Mouse (Mus musculus): ENCODE measurements around the gene Kcnk7. TPM values are rescaled to one million over a fixed set of nuclear protein-coding genes. Genes with fewer than 3 reads are reported as not detected.

Gene Kcnk7
- polyA plus RNA-seq, 1 experiment from 2014 or later: not detected

DNA sequence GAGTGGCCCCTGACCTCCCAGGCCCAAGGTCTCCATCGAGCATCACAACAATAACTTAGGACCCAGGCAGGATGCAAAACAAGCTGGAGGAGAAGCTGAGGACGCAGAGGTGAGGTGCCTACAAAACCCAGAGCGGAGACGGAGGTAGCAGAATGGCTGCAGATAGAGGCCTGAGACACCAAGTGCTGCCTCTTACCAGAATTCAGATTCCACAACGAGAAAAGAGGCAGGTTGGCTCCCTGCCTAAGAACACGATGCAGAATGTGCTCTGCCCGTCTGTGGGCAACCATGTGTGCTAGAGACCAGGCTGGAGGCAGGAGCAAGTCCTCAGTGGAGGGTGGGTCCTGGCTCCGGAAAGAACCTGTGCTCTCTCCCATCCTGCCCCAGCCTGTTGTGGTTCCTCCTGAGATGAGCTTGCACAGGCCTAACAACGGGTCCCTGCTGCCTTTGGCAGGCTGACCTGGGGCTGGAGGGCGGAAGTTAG is 11.2 kb upstream of the Kcnk7 start:
- H3K36me3 ChIP-seq (ENCODE audit: control insufficient read depth, insufficient read depth, low read length): peaks cover 21% of the 10 kb centered on the region
- peaks cover 35% of the 10 kb centered on the region for H3K4me1 ChIP-seq (ENCODE audit: control insufficient read depth, insufficient read depth, low read length)
- ATAC-seq (ENCODE audit: insufficient number of reproducible peaks, low FRiP score, low TSS enrichment, low read depth): no peak
- peak overlapping the region; percentile 99; the same call in 1 of the 2 replicates for H3K4me2 ChIP-seq (ENCODE audit: low read depth, severe bottlenecking)
- H3K9ac ChIP-seq (ENCODE audit: low read length): no peak overlapping the region
- no peaks in the 10 kb centered on the region for H3K27me3 ChIP-seq (ENCODE audit: control insufficient read depth, insufficient read depth, low read length)
- no peak for DNase-seq (ENCODE audit: low spot score)
- H3K4me3 ChIP-seq (ENCODE audit: low read depth, low read length): 0 out of 2 replicates have a peak overlapping the region, but pooled peaks have one; percentile 7
- WGBS: 85% methylated on average over 10 of the region's 10 CpGs
- no peaks in the 10 kb centered on the region for H3K9me3 ChIP-seq (ENCODE audit: control insufficient read depth, low read length)
- peak overlapping the region; percentile 22; the same call in 1 of the 2 replicates for H3K27ac ChIP-seq (replicated peaks; ENCODE audit: low read depth, low read length)

DNA sequence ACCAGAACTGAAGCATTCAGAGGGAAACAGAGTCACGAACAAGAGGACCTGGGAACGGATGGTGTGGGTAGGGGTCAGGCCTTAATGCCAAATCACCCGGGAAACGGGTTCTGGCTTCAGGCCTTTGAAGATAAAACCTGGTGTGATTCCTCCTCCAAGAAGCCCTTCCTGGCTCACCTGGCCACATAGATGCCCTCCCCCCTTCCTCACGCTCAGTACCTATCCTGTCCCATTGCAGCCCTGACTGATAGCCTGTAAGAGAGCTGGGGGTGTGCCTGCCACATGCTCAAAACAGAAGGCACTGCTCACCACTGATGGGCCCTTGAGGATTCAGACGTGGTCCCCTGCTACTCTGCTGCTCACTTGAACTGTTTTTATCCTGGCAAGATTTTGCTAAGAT is 10.4 kb upstream of the Kcnk7 start:
- H3K27me3 ChIP-seq (ENCODE audit: control insufficient read depth, insufficient read depth, low read length): no peaks in the 10 kb centered on the region
- peaks cover 21% of the 10 kb centered on the region for H3K36me3 ChIP-seq (ENCODE audit: control insufficient read depth, insufficient read depth, low read length)
- no peak overlapping the region for H3K9ac ChIP-seq (ENCODE audit: low read length)
- H3K9me3 ChIP-seq (ENCODE audit: control insufficient read depth, low read length): no peaks in the 10 kb centered on the region
- H3K27ac ChIP-seq (replicated peaks; ENCODE audit: low read depth, low read length): no peak overlapping the region
- no peak overlapping the region for H3K4me2 ChIP-seq (ENCODE audit: low read depth, severe bottlenecking)
- no peak for ATAC-seq (ENCODE audit: insufficient number of reproducible peaks, low FRiP score, low TSS enrichment, low read depth)
- peaks cover 35% of the 10 kb centered on the region for H3K4me1 ChIP-seq (ENCODE audit: control insufficient read depth, insufficient read depth, low read length)
- DNase-seq (ENCODE audit: low spot score): no peak
- no peak overlapping the region for H3K4me3 ChIP-seq (ENCODE audit: low read depth, low read length)
- WGBS: 83% methylated on average over 6 of the region's 6 CpGs

DNA sequence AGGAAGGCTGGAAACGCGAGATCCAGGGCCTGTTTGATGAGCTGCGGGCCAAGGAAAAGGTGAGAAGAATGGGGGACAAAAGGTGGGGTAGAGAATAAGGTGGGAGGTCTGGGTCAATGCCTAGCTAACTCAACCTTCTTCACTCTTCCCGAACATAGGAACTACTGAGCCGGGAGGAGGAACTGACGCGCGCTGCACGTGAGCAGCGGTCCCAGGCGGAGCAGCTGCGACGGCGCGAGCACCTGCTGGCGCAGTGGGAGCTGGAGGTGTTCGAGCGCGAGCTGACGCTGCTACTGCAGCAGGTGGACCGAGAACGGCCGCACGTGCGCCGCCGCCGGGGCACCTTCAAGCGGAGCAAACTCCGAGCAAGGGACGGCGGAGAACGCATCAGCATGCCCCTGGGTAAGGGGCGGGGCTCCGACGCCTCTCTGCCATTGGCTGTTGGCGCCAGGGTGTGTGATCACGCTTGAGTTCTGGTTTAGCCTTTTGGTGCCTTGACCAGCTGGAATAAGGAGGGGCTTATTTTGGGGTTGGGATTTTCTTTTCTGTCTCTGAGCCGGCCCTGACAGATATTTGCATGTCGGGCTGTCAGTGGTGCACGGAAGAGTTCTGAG is 8.2 kb upstream of the Kcnk7 start:
- H3K9ac ChIP-seq (ENCODE audit: low read length): no peak overlapping the region
- WGBS: 13% methylated on average over 41 of the region's 41 CpGs
- peak overlapping the region; percentile 44 for H3K4me2 ChIP-seq (ENCODE audit: low read depth, severe bottlenecking)
- peak; percentile 63 for DNase-seq (ENCODE audit: low spot score)
- H3K4me1 ChIP-seq (ENCODE audit: control insufficient read depth, insufficient read depth, low read length): peaks cover 27% of the 10 kb centered on the region
- H3K27me3 ChIP-seq (ENCODE audit: control insufficient read depth, insufficient read depth, low read length): no peaks in the 10 kb centered on the region
- peaks cover 30% of the 10 kb centered on the region for H3K36me3 ChIP-seq (ENCODE audit: control insufficient read depth, insufficient read depth, low read length)
- H3K27ac ChIP-seq (replicated peaks; ENCODE audit: low read depth, low read length): no peak overlapping the region
- peak overlapping the region; percentile 16; the same call in 1 of the 2 replicates for H3K4me3 ChIP-seq (ENCODE audit: low read depth, low read length)
- H3K9me3 ChIP-seq (ENCODE audit: control insufficient read depth, low read length): no peaks in the 10 kb centered on the region
- no peak for ATAC-seq (ENCODE audit: insufficient number of reproducible peaks, low FRiP score, low TSS enrichment, low read depth)

DNA sequence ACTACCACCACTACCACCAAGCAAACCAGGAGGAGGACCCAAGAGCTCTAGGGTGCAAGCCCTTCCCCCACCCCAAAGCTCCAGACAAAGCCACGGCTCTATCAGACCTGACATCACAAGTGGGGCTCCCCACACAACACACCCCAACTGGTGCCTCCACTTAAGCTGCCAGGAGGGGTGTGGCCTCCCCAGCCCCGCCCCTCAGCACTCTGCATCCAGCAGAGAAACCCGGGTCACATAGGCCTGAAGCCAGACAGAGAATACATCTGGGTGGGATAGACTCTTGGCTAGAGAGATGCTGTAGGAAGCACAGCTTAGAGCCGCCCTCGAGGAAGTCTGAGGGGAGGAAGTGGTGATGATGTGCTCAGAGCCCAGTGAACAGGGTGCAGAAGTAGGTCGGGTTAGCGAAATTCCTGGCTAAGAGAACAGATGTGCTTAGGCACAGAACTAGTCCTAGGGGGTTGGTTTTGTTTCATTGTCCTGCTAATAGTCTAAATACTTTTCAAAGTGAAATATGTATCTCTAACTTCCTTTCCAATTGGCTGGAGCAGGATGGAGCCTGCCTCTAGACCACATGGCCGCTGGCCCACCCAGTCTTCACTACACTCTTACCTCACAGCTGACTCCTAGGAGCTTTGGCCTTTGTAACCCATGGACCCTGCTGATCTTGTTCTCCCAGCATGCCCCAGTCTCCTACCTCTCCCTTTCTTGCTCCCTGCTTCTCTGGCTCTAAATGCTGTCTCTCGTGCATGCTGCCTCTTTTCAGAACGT is 819 bp downstream of the Kcnk7 start:
- DNase-seq (ENCODE audit: low spot score): no peak
- H3K27ac ChIP-seq (replicated peaks; ENCODE audit: low read depth, low read length): no peak overlapping the region
- H3K4me2 ChIP-seq (ENCODE audit: low read depth, severe bottlenecking): no peak overlapping the region
- peaks cover 24% of the 10 kb centered on the region for H3K36me3 ChIP-seq (ENCODE audit: control insufficient read depth, insufficient read depth, low read length)
- no peaks in the 10 kb centered on the region for H3K9me3 ChIP-seq (ENCODE audit: control insufficient read depth, low read length)
- WGBS: 46% methylated on average over 10 of the region's 10 CpGs
- no peaks in the 10 kb centered on the region for H3K27me3 ChIP-seq (ENCODE audit: control insufficient read depth, insufficient read depth, low read length)
- ATAC-seq (ENCODE audit: insufficient number of reproducible peaks, low FRiP score, low TSS enrichment, low read depth): no peak
- no peak overlapping the region for H3K4me3 ChIP-seq (ENCODE audit: low read depth, low read length)
- no peak overlapping the region for H3K9ac ChIP-seq (ENCODE audit: low read length)
- H3K4me1 ChIP-seq (ENCODE audit: control insufficient read depth, insufficient read depth, low read length): 0 out of 2 replicates have a peak, but pooled peaks cover 2% of the 10 kb centered on the region

DNA sequence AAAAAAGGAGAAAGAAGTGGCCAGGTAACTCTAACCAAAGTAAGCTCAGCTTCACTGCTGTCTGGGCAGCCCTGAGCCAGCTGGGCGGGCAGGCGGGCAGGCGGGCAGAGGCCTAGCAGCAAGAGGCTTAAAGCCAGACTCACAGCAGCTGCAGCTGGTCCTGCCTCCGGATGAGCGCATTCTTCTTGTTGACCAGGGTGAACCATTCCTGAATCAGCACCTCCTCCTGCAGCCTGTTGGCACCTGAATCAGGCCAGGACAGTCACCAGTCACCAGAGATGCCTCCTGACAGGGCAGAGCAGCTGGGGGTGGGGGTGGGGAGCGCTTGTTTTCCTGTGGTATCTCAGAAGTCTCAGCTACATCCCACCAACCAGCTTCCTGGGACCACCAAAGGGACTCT is 5.9 kb downstream of the Kcnk7 start:
- peaks cover 10% of the 10 kb centered on the region for H3K36me3 ChIP-seq (ENCODE audit: control insufficient read depth, insufficient read depth, low read length)
- H3K9ac ChIP-seq (ENCODE audit: low read length): no peak overlapping the region
- H3K9me3 ChIP-seq (ENCODE audit: control insufficient read depth, low read length): no peaks in the 10 kb centered on the region
- WGBS: 97% methylated on average over 6 of the region's 6 CpGs
- peaks cover 9% of the 10 kb centered on the region; the same call in 1 of the 2 replicates for H3K4me1 ChIP-seq (ENCODE audit: control insufficient read depth, insufficient read depth, low read length)
- H3K4me2 ChIP-seq (ENCODE audit: low read depth, severe bottlenecking): no peak overlapping the region
- no peak overlapping the region for H3K4me3 ChIP-seq (ENCODE audit: low read depth, low read length)
- no peak overlapping the region for H3K27ac ChIP-seq (replicated peaks; ENCODE audit: low read depth, low read length)
- ATAC-seq (ENCODE audit: insufficient number of reproducible peaks, low FRiP score, low TSS enrichment, low read depth) (no peak), DNase-seq (ENCODE audit: low spot score) (no peak)
- H3K27me3 ChIP-seq (ENCODE audit: control insufficient read depth, insufficient read depth, low read length): no peaks in the 10 kb centered on the region

DNA sequence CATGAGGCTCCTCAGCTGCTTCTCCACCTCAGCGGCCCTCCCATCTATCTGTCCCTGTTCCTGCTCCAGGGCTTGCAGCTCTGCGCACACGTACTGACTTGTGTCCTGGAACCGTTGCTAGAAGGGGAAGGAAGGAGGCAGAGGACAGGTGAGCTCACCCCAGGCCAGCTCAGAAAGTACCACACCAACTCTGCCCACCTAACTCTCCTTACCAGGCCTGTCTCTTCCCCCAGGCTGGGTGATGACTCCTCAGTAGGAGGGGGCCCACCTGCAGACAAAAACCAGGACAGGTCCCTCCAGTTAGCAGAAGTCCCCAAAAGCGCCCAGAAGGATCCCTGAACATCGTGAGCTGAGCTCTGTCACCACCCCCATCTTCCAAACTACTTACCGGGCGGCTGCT is 6.4 kb downstream of the Kcnk7 start:
- peaks cover 10% of the 10 kb centered on the region for H3K36me3 ChIP-seq (ENCODE audit: control insufficient read depth, insufficient read depth, low read length)
- peaks cover 9% of the 10 kb centered on the region; the same call in 1 of the 2 replicates for H3K4me1 ChIP-seq (ENCODE audit: control insufficient read depth, insufficient read depth, low read length)
- H3K27ac ChIP-seq (replicated peaks; ENCODE audit: low read depth, low read length): no peak overlapping the region
- H3K4me2 ChIP-seq (ENCODE audit: low read depth, severe bottlenecking): no peak overlapping the region
- 84% methylated on average over 8 of the region's 8 CpGs for WGBS
- DNase-seq (ENCODE audit: low spot score) (no peak), ATAC-seq (ENCODE audit: insufficient number of reproducible peaks, low FRiP score, low TSS enrichment, low read depth) (no peak)
- no peaks in the 10 kb centered on the region for H3K9me3 ChIP-seq (ENCODE audit: control insufficient read depth, low read length)
- no peaks in the 10 kb centered on the region for H3K27me3 ChIP-seq (ENCODE audit: control insufficient read depth, insufficient read depth, low read length)
- H3K9ac ChIP-seq (ENCODE audit: low read length): no peak overlapping the region
- H3K4me3 ChIP-seq (ENCODE audit: low read depth, low read length): no peak overlapping the region

DNA sequence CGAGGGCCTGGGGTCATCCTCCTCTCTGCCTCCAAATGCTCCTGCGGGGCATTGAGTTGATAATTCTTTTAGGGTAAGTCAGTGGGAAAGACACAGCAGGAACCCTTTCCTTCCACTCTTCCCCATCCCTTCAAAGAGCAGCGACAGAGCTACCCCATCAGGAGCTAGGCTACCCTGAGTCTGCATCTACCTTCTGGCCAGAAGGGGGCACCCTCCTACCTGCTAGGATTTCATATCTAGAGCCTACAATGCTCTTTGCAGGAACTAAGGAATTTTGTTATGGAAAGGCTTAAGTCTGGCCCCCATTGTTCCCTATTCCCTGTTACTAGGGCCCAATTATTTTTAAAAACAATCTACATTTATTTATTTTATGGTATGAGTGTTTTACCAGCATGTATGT is 7.1 kb downstream of the Kcnk7 start:
- Histone ChIP-seq H3K27me3 (ENCODE audit: control insufficient read depth, insufficient read depth, low read length) (no peaks in the 10 kb centered on the region), H3K4me1 (ENCODE audit: control insufficient read depth, insufficient read depth, low read length) (peaks cover 11% of the 10 kb centered on the region), H3K4me2 (ENCODE audit: low read depth, severe bottlenecking) (no peak overlapping the region), H3K9ac (ENCODE audit: low read length) (no peak overlapping the region), H3K27ac (replicated peaks; ENCODE audit: low read depth, low read length) (no peak overlapping the region), H3K9me3 (ENCODE audit: control insufficient read depth, low read length) (no peaks in the 10 kb centered on the region), H3K4me3 (ENCODE audit: low read depth, low read length) (no peak overlapping the region), H3K36me3 (ENCODE audit: control insufficient read depth, insufficient read depth, low read length) (peaks cover 10% of the 10 kb centered on the region)
- ATAC-seq (ENCODE audit: insufficient number of reproducible peaks, low FRiP score, low TSS enrichment, low read depth) (no peak), DNase-seq (ENCODE audit: low spot score) (peak; percentile 70)
- 18% methylated on average over 3 of the region's 3 CpGs for WGBS

DNA sequence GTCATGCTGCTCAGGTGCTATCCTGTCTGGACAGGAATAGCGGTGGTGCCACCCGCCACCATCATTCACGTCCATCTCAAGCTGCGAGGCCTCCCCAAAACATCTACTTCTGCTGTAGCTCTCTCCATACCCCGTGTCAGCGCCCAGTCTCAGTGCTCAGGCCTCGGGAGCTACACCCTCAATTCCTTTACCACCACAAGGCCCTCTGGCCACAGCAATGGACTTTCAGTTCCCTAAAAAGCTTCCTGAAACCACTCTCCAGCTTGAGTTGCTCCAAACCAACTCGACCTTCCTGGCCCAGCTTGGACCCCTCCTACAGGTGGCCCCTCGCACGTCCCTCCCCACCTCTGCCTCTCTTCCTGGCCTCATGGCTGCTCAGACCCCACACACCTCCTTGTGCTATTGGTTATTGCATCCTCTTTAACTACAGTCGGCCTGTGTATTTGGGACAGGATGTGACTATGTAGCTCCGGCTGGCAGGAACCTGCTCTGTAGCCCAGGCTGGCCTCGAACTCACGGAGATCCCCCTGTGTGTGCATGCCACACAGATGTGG is 7.8 kb downstream of the Kcnk7 start:
- WGBS: 91% methylated on average over 14 of the region's 14 CpGs
- H3K4me2 ChIP-seq (ENCODE audit: low read depth, severe bottlenecking): no peak overlapping the region
- H3K9ac ChIP-seq (ENCODE audit: low read length): no peak overlapping the region
- H3K27me3 ChIP-seq (ENCODE audit: control insufficient read depth, insufficient read depth, low read length): no peaks in the 10 kb centered on the region
- DNase-seq (ENCODE audit: low spot score): no peak
- peaks cover 14% of the 10 kb centered on the region for H3K4me1 ChIP-seq (ENCODE audit: control insufficient read depth, insufficient read depth, low read length)
- no peak overlapping the region for H3K4me3 ChIP-seq (ENCODE audit: low read depth, low read length)
- no peak for ATAC-seq (ENCODE audit: insufficient number of reproducible peaks, low FRiP score, low TSS enrichment, low read depth)
- no peak overlapping the region for H3K27ac ChIP-seq (replicated peaks; ENCODE audit: low read depth, low read length)
- H3K36me3 ChIP-seq (ENCODE audit: control insufficient read depth, insufficient read depth, low read length): peaks cover 10% of the 10 kb centered on the region
- H3K9me3 ChIP-seq (ENCODE audit: control insufficient read depth, low read length): no peaks in the 10 kb centered on the region
